Mouse (Mus musculus) stomach, postnatal 0 days (tissue): Measurements from ENCODE around the gene Tbc1d2b. TPM values are rescaled to one million over a fixed set of nuclear protein-coding genes. Genes with fewer than 3 reads are reported as not detected.

Experiments used
- ATAC-seq: fragments of 200-750 bp; cut with Nextera tagmentation; 2 replicates; pipeline ENCODE4 v1.8.0; 2017; ENCODE audit not compliant: low FRiP score, low TSS enrichment
- DNase-seq: peaks from one replicate; pipeline ENCODE4 v3.0.0-alpha.2; 2016; ENCODE audit warnings: low spot score
- H3K27ac ChIP-seq: fragments of 300-500 bp; sonication (generic); replicated peaks from 2 replicates; pipeline ENCODE4 v1.5.1; 2014; ENCODE audit warnings: mild to moderate bottlenecking, control low read depth
- H3K27me3 ChIP-seq: fragments of 300-500 bp; sonication (generic); 2 replicates; pipeline ENCODE4 v1.6.1; 2014; ENCODE audit warnings: low read length; ENCODE audit not compliant: control insufficient read depth, insufficient read depth
- H3K36me3 ChIP-seq: fragments of 300-500 bp; sonication (generic); 2 replicates; pipeline ENCODE4 v1.6.1; 2014; ENCODE audit warnings: low read length, mixed read lengths; ENCODE audit not compliant: control insufficient read depth, insufficient read depth
- H3K4me1 ChIP-seq: fragments of 300-500 bp; sonication (generic); replicated peaks from 2 replicates; pipeline ENCODE4 v1.6.1; 2014; ENCODE audit warnings: antibody characterized with exemption; ENCODE audit not compliant: control insufficient read depth, insufficient read depth
- H3K4me2 ChIP-seq: fragments of 300-500 bp; sonication (generic); replicated peaks from 2 replicates; pipeline ENCODE4 v1.6.1; 2014; ENCODE audit warnings: low read depth, mild to moderate bottlenecking, control low read depth, moderate library complexity
- H3K4me3 ChIP-seq: fragments of 300-500 bp; sonication (generic); 2 replicates; pipeline ENCODE4 v1.5.1; 2014; ENCODE audit warnings: low read depth, low read length, control low read depth
- H3K9ac ChIP-seq: fragments of 300-500 bp; sonication (generic); 2 replicates; pipeline ENCODE4 v1.6.1; 2014; ENCODE audit warnings: mild to moderate bottlenecking, low read length, control low read depth, mixed read lengths
- H3K9me3 ChIP-seq: fragments of 300-500 bp; sonication (generic); 2 replicates; pipeline ENCODE4 v1.6.1; 2016; ENCODE audit warnings: low read length; ENCODE audit not compliant: control insufficient read depth
- CTCF ChIP-seq: IDR thresholded peaks from 2 replicates; pipeline ENCODE4 v1.5.1; 2016; ENCODE audit warnings: antibody characterized with exemption, low read depth, mild to moderate bottlenecking, moderate library complexity
- EP300 ChIP-seq: optimal IDR thresholded peaks from 2 replicates; pipeline ENCODE3; 2016; ENCODE audit warnings: antibody characterized with exemption
- WGBS: fragments of 180-500 bp; shearing (Covaris S2); extraction: QIAGEN DNeasy Blood & Tissue Kit; methylation state at CpG from one replicate; pipeline ENCODE4 v1.1.7; 2014; 5-methylcytosine and 5-hydroxymethylcytosine counted together
- polyA plus RNA-seq: library from polyadenylated mRNA; unstranded; fragments of >200 nt; fragmentation: Nextera tagmentation; extraction: Ambion mirVana; gene quantifications from 2 replicates; pipeline ENCODE4 v1.2.1, GENCODE M21; 2015

Gene Tbc1d2b
- polyA plus RNA-seq, 1 experiment from 2014 or later: 6.6 TPM

DNA sequence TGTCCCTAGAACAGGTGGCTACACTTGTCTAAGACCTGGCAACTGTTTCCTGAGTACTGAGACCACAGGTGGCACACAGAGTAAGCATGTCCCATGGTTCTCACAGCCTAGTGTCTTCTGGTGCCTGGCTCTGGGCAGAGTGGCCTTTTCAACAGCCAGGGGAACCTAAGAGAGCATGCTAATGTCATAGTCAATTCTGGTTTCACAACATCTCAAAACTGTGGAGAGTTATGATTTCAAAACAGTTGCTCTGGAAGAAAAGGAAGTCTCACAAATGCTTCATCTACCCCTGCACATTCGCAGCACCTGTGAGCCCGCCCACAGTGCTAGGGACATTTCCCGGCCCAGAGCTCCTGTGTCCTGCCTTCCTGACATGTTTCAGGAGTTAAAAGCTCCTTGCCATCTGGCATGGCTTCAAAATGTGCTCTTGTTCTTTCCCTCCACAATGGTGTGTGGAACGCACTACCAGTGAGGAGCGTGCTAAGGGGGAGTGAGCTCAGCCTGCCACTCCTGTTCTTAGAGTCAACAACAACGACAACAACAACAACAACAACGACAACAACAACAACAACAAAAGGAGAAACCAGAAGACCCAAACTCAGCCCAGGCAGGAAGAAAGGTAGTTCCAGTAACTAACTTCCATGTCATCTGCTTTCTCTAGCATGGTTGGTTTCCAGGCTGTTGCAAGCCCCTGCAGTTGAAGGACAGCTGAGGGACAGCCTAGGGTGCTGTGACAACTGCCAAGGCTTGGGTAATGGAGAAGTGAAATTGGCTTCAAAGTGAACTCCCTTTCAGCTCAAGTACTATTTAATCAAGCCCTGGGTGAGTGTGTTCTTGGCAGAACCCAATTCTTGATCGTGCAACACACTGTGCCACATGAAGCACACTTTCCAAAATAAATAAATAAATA, 37.6 kb downstream of the Tbc1d2b start:
- TF ChIP-seq EP300 (no peak), CTCF (no peak)
- Histone ChIP-seq H3K36me3 (peaks cover 4% of the 10 kb centered on the region), H3K9ac (no peak overlapping the region), H3K9me3 (no peaks in the 10 kb centered on the region), H3K27ac (no peak overlapping the region), H3K4me3 (no peak overlapping the region), H3K4me1 (no peaks in the 10 kb centered on the region), H3K4me2 (no peak overlapping the region), H3K27me3 (no peaks in the 10 kb centered on the region)
- ATAC-seq (no peak), DNase-seq (no peak)
- 72% methylated on average over 8 of the region's 8 CpGs for WGBS

DNA sequence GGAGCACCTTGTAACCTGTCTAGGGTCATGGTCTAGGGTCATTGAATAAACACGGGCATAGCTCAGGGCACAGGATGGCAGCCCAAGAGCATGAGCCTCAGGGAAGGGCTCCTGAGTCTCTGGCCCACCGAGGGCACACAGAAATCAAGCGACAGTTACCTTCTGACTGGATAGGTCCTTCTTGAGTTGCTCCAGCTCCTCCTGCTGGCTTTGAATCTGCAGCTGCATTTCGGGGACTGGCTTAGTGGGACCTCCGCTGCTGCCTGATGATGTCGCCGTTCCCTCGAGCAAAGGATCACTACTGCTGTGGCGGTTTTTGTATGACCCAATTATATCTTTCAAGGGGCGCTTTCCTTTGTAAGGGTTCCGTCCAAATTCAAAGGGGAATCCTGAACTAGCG, 43.4 kb downstream of the Tbc1d2b start:
- WGBS: 72% methylated on average over 12 of the region's 12 CpGs
- Histone ChIP-seq H3K9me3 (no peaks in the 10 kb centered on the region), H3K4me3 (no peak overlapping the region), H3K4me2 (no peak overlapping the region), H3K36me3 (peaks cover 20% of the 10 kb centered on the region), H3K27me3 (no peaks in the 10 kb centered on the region), H3K27ac (no peak overlapping the region), H3K9ac (no peak overlapping the region), H3K4me1 (no peaks in the 10 kb centered on the region)
- TF ChIP-seq EP300 (no peak), CTCF (peak; percentile 58)
- ATAC-seq: no peak
- DNase-seq: no peak

- Histone ChIP-seq H3K4me2 (no peak overlapping the region), H3K9me3 (no peaks in the 10 kb centered on the region), H3K4me1 (no peaks in the 10 kb centered on the region), H3K9ac (no peak overlapping the region), H3K27me3 (no peaks in the 10 kb centered on the region), H3K27ac (no peak overlapping the region), H3K4me3 (no peak overlapping the region), H3K36me3 (peaks cover 20% of the 10 kb centered on the region)
- TF ChIP-seq EP300 (no peak), CTCF (no peak)
- DNase-seq (no peak), ATAC-seq (no peak)
- 67% methylated on average over 2 of the region's 2 CpGs for WGBS
These were observed 43.9 kb downstream of the Tbc1d2b start for GRCm38 (mm10) chr9:90226742-90227096.

GRCm38 (mm10) chr9:90226081-90226741, 44.4 kb downstream of the Tbc1d2b start:
- no peak for TF ChIP-seq EP300
- no peak for TF ChIP-seq CTCF
- no peak for DNase-seq
- WGBS: 81% methylated on average over 21 of the region's 21 CpGs
- Histone ChIP-seq H3K4me2 (no peak overlapping the region), H3K27ac (peak overlapping the region; percentile 49; the same call in 1 of the 2 replicates), H3K27me3 (no peaks in the 10 kb centered on the region), H3K9ac (no peak overlapping the region), H3K9me3 (no peaks in the 10 kb centered on the region), H3K4me1 (no peaks in the 10 kb centered on the region), H3K4me3 (no peak overlapping the region), H3K36me3 (peaks cover 20% of the 10 kb centered on the region)
- ATAC-seq: no peak

DNA sequence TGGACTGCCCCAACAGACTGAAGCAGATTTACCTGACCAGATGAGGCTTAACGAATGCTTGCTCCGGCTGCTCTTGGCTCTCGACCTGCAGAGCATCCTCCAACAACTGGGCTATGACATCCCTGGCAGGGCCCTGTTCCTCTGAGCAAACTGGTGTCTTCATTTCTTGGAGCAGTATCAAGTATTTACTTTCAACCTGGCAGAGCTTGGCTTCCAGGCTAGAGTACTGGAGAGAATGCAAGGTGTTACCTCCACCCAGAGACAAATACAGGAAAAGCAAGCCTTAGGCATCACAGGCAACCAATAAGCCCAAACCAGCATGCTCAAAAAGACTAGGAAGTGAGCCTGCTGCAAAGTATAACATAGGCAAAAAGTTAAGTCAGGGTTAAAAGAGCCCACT, 48.3 kb downstream of the Tbc1d2b start:
- DNase-seq: no peak
- H3K4me2 ChIP-seq: no peak overlapping the region
- H3K27me3 ChIP-seq: no peaks in the 10 kb centered on the region
- TF ChIP-seq EP300: no peak
- TF ChIP-seq CTCF: no peak
- no peak overlapping the region for H3K27ac ChIP-seq
- H3K9me3 ChIP-seq: no peaks in the 10 kb centered on the region
- 95% methylated on average over 3 of the region's 3 CpGs for WGBS
- H3K4me1 ChIP-seq: no peaks in the 10 kb centered on the region
- no peak overlapping the region for H3K9ac ChIP-seq
- no peak overlapping the region for H3K4me3 ChIP-seq
- H3K36me3 ChIP-seq: peaks cover 24% of the 10 kb centered on the region
- ATAC-seq: no peak

- WGBS: 62% methylated on average over 4 of the region's 4 CpGs
- Histone ChIP-seq H3K27ac (no peak overlapping the region), H3K4me1 (no peaks in the 10 kb centered on the region), H3K9ac (no peak overlapping the region), H3K9me3 (no peaks in the 10 kb centered on the region), H3K4me2 (no peak overlapping the region), H3K4me3 (no peak overlapping the region), H3K36me3 (peaks cover 21% of the 10 kb centered on the region), H3K27me3 (no peaks in the 10 kb centered on the region)
- no peak for ATAC-seq
- TF ChIP-seq CTCF: no peak
- TF ChIP-seq EP300: no peak
- DNase-seq: no peak
These were observed 53.1 kb downstream of the Tbc1d2b start for GRCm38 (mm10) chr9:90217501-90217900.
